Mouse (Mus musculus) kidney, postnatal 36 days (tissue): ENCODE measurements around the gene Pld4.

Experiments used
- DNase-seq, 2 experiments: peaks; one replicate each; pipeline ENCODE4 v3.0.0; 2021 to 2022; ENCODE audit warnings: mixed read lengths in 2 of 2

The Pld4 gene

DNA sequence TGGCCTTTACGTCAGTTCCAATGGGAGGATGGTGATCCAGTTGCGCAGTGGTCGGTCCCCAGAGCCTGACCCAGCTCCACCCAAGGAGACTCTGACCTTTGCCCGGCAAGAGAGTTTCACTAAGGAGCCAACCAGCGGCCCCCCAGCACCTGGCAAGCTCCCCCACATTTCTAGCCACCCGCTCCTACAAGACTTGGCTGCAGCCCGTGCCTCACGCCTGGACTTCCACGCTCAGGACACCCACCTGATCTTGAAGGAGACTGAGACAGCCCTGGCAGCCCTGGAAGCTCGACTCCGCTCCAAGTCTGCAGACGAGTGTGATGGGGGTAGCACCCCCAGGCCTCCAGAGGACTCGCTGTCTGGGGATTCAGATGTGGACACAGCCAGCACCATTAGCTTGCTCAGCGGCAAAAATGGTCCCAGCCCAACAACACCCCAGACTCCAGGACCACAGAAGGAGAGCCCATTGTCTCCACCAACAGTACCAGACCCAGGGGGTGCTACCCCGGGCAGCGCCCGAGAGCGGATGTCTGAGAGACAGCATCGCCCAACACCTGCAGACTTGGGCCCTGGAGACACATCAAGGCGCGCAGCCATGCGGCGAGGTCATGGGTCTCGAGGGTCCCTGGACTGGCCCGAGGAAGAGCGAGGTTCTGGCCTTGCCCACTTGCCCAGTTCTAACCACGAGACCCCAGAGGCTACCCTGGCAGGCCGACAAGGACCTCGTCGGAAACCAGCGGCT, 22.0 kb upstream of the Pld4 start:
- DNase-seq = peak in 1 of 2 experiments; percentile 48

DNA sequence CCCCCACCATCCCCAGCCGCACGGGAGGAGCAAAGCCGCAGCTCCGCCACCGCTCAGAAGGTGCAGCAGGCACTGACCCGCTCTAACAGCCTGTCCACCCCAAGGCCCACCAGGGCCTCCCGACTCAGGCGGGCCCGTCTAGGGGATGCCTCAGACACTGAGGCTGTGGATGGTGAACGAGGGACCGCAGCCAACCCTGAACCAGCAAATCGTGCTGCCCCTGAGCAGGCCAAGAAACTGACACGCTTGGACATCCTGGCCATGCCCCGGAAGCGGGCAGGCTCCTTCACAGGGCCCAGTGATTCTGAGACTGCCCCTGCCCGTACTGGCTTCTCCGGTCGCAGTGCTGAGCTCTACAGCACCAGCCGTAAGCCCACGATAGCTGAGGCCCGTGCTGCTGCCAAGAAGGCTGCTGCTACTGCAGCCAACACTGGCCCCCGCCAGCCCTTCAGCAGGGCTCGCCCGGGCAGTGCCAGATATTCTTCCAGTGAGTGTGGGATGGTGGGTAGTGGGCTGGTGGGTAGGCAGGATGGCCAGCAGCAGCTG, 21.4 kb upstream of the Pld4 start:
- no peak for DNase-seq

DNA sequence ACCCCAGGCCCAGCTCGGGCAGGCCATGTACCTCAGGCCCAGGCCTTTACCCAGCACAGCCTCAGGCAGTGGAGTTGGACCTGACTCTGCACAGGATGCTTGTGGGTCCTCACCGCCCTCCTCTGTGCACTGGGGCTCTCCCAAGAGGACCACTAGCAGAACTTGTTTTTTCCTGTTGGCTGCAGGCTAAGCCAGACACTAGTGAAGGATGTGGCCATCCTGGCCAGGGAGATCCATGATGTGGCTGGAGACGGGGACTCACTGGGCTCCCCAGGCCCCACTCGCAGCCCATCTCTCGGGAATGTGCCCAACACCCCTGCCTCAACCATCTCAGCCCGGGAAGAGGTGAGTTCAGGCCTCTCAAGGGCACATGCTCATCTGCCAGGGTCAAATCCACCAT, 17.7 kb upstream of the Pld4 start:
- DNase-seq = no peak

DNA sequence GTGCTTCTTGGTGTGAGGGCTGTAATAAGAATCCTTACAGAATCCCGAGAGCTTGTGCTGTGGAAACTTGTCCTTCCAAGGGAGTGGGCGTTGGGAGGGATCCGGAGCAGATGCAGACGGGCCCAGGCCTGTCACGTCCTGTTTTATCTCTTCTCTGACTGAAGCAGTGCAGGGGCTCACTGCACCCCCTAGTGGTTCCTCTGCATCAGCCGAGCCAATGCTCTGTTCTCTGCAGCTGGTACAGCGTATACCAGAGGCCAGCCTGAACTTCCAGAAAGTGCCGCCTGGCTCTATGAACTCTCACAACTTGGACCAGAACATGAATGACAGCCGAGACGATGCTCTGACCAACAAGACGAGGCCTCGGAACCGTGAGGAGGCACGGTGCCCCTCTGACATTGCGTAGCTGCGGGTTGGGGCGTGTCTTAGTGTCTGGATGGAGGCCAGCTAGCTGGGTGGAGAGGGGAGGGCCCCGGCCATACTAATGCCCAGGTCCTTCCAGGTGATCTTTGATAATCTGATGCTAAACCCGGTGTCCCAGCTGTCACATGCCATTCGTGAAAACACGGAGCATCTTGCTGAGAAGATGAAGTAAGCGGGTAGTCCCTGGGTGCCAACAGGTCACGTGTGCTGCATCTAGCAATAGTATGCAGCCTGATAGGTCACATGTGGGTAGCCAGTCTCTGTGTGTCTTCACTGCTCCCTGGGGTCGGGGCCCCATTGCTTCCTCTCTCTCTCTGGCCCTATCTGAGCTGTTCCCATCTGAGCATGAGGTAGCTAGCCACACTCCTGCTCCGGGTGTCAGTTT, 17.1 kb upstream of the Pld4 start:
- DNase-seq = peak; percentile 80 to 90

DNA sequence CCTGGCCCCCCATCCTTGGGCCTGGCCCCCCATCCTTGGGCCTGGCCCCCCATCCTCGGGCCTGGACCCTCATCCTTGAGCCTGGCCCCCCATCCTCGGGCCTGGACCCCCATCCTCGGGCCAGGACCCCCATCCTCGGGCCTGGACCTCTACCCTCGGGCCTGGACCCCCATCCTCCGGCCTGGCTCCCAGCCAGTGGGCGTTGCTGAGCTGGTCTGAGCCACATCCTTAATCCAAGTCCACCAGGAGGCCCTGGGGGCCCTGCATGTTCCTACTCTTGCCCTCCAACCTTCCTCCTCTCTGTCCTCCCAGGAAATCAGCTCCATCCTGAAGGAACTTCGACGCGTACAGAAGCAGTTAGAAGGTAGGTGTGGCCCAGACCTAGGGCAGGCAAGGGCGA, 16.2 kb upstream of the Pld4 start:
- DNase-seq = no peak

DNA sequence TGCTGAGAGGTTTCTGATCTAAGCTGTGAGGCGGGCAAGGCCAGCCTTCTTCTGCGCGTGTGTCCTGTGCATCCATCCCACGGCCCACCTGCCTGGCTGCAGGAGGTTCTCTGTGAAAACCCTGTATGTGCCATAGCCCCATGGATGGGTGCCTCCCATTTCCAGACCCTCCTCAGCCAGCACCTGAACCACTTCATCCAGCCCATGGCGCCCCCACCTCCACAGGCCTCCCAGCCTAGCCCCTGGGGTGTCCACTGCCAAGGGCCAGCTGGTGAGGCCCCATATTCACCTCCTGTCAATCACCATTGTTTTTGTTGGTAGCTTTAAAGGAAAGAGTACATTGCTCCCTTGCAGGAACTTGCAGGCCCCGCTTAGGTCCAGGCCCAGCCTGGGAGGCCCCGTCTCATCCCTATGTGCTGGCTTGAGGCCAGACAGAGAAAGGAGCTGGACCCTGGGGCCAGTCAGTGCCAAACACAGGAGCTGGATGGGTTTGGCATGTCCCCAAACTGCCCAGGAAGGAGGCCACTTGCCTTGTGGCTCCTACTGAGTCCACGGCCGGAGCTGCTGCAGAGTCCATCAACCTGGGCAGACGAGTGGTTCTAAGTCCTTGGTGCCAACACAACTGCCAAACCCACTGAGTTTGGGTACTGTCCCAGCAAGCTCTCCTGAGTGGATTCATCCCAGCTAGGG, 15.4 kb upstream of the Pld4 start:
- peak in 1 of 2 experiments; percentile 61 for DNase-seq

DNA sequence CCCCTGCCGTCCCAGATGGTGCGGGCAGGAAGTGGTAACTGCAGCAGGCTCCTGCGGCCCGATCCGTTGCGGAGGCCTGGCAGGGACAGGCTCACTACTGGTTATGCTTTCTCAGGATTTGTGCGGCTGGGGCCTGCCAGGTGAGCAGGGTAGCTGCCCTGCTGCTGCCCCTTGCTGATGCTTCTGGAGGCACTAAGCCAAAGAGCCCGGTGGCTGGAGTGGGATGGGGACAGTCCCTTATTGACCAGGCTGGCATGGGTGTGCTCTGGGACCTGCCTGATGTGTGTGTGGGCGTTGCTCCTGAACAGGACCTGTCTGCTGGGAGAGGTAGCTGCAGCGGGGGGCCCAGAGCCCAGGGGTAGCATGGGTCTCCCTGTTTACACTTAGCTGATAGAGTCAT, 14.7 kb upstream of the Pld4 start:
- no peak for DNase-seq

DNA sequence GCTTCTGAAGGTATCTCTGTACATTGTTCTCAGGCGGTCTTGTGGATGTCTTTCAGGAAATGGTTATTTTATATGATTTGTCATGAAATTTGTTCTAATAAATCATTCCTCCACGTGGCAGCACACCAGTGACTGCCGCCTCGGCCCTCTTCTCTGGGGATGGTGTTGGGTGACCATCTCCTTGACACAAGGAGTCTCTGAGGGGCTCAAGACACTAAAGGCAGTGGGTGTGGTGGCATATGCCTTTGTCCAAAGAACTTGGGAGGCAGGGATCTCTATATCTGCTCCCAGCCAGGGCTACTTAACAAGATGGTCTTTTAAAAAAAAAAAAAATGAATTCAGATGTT, 14.0 kb upstream of the Pld4 start:
- no peak for DNase-seq

DNA sequence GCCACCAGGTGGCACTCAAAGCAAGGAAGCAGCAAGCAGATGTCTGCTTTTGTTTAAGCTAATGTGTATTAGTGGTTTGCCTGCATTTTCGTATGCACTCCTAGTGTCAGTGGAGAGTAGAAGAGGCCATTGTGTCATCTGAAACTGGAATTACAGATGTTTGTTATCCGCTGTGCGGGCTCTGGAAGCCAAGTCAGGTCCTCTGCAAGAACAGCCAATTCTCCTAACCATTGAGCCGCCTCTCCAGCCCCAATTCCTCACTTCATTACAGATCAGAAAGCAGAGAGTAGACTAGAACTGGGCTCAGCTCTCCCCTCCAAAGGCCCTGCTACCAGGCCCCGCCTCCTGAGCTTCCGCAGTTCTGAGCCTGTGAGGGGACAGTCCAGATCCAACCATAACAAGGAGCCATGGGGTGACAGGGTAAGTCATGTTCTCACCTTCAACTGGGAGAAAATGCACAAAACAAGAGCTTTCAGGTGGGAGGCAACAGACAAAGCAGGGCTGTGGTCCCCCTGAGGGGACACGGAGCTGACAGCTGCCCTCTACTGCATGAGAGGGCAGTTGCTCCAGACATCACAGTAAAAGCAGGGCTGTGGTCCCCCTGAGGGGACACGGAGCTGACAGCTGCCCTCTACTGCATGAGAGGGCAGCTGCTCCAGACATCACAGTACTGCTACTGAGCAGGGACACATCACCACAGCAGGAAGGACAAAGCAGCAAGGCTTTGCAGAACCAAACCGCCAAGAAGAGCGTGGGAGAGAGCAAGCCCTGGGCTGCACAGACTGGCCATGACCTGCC, 13.4 kb upstream of the Pld4 start:
- peak; percentile 39 to 69 for DNase-seq

DNA sequence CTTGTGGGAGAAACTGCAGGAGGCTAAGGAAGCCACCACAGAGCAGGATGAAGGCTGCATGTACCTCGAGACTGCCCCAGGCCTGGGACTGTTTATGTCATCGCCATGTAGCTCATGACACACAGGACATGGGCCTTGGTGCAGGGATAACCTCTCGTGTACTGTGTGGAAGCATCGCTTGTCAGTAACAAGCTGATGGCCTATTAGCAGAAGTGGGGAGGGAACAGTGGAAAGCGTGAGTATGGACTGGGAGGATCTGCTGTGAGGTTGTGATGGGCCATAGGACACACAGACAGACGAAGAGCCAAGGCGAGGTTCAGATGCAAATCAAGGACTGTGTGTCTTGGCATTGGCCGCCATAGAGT, 12.9 kb upstream of the Pld4 start:
- no peak for DNase-seq

DNA sequence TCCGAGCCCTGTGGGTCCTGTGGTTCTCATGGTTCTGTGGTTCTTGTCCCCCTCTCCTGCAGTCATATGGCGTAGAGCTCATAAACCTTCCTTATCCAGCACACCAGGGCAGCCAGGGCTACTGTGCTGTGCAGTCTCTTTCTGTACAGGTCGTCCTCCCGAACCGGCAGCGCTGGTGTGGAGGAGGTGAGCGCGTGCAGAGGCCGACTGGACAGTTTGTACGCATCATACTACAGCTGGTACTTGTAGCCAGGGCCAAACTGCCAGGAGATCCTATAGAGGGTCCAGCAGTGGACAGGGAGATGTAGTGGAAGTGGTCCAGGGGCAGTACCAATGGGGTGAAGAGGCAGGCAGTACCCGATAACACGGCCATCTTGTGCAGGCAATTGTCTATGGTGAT, 9.5 kb upstream of the Pld4 start:
- DNase-seq = no peak

DNA sequence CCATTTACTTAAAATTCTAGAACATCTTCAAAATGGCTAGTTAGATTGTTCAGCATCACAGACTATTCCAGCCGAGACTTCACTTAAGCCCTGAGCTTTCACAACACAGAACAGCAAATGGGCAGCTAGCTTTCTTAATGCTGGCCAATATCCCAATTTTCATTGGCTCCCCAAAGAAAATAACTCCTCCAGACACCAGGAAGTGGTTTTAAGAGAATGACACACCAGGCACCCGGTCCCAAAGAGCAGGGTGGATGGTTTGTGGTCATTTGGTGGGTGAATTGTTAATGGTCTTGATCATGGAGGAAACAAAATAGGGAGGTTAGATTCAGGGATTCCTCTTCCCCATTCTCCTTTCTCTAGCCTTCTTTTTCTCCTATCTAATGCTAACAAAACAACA, 8.1 kb upstream of the Pld4 start:
- no peak for DNase-seq

DNA sequence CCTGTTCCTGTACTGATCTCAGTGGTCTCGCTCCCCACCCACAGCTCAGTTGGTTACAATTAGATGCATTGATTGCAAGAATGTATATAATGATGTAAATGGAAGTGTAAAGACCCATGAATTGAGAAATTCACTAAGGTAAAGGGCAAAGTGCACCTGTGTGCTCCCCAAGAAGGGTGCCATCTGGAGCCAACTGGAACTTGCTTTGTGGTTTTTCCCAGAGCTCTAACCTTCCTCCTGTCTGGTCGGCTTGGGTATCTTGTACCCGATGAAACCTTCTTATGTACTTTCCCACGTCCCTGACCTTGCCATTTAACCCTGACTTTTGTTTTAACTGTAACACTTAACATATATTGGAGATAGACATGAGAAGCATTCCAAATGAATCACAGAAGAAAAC, 4.6 kb upstream of the Pld4 start:
- no peak for DNase-seq

DNA sequence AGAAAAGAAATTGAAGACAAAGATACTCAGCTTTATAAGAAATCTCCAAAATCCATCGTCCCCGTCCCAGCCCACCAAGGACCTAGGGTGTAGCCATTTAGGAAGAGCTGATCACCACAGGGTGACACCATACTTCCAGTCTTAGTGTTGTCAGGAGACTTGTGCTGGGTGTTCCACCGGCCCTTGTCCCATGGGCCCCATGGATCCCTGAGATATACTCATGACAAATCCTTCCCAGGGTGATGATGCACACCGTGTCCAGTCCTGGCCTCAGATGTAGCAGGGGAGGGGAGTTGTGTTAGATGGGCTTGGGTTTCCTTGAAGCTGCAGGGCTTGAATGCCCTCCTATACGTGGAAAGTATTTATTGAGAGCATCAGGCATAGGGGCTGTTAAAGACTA, 2.6 kb upstream of the Pld4 start:
- DNase-seq = no peak

DNA sequence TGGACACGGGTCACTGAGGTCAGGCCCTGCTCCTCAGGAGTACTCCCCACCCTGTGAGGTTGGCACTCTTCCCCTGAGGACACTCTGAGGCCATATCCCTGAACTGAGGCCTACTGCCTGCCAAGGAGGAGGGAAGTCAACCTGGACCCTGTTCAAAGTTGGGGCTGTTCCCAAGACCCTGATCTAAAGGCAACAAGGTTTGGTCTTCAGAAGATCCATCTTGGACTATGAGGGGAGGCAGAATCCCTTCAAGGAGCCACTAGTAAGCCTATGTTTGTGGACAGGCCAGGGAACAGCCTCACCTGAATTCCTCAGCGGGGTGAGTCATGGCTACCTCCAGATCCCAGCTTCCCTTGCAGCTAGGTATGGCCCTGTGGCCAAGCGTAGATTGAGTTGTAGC, 984 bp upstream of the Pld4 start:
- no peak for DNase-seq

DNA sequence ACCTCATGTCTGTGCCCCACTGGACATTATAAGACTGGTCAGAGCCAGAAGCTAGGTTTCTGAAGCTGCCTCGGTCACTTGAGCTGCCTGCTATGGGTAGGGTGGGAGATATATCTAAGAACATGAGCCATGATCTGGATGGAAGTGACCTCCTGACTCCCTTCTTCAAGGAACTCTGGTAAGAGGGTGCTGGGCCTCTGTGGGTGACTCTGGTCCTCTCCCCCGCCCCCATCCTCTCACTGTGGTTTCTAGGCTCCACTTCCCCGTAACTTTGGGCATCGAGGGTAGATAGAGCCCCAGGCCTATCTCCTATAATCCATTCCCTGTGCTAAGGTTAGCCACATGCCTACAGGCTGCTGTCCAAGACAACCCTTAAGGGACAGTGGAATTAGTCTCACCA, 956 bp downstream of the Pld4 start:
- no peak for DNase-seq

DNA sequence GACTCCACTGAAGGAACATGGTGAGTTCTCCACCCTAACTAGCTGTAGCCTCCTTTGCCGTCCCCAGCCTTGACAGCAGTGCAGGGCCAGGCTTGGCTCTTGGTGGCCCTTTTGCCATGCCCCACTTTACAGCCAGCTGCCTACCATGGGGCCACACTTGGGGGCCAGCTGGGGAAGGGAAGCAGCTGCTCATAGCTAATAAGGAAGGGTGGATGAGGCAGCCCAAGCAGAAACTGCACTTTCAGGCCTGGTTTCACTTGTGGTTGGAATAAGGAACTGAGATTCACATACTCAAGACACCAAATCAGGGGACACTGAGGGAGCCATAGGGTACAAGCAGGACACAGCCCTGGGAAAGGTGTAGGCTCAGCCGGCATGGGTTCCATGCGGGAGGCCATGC, 1.6 kb downstream of the Pld4 start:
- no peak for DNase-seq

DNA sequence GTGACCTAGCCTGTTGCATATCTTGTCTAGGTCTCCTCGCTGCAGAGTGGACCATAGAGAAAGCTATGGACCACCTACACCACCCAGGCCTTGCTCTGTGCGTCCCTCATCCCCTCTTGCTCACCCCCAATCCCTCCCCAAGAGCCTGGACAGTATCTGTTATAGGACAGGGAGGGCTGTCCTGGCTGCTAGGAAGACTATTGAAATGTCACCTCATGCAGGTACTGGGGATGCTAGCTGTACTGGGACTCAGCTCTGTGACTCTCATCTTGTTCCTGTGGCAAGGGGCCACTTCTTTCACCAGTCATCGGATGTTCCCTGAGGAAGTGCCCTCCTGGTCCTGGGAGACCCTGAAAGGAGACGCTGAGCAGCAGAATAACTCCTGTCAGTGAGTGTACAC, 2.7 kb downstream of the Pld4 start:
- no peak for DNase-seq

DNA sequence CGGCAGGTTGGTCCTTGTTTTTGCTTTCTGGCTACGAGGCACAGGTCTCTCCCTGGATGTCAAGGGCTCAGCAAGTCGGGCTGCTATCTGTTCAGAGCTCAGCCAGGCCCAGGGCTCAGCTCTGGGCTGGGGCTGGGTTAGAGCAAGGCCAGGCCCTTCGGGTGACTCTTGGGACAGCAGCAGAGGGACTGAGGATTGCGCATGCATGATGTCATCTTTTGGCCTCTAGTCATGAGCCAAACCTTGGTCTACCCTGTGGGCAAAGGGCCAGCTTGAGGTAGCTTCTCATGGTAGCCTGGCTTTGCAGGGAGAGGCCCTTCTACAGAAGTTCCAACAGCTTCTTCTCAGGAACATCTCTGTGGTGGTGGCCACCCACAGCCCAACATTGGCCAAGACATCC, 3.7 kb downstream of the Pld4 start:
- DNase-seq = no peak

DNA sequence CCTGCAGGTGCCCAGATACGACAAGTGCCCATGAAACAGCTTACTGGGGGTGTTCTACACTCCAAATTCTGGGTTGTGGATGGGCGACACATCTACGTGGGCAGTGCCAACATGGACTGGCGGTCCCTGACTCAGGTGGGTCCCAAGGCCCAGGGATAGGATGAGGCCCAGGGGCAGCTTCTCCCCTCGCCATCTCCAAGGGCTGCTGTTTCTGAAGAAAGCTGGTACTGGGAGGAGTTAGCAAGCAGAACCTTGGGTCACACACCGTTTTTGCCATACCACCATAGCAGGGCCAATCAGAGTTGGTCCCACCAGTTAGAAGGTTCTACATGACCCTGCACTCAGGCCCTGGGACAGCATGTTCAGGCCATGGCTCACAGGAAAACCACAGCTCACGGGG, 4.5 kb downstream of the Pld4 start:
- no peak for DNase-seq

DNA sequence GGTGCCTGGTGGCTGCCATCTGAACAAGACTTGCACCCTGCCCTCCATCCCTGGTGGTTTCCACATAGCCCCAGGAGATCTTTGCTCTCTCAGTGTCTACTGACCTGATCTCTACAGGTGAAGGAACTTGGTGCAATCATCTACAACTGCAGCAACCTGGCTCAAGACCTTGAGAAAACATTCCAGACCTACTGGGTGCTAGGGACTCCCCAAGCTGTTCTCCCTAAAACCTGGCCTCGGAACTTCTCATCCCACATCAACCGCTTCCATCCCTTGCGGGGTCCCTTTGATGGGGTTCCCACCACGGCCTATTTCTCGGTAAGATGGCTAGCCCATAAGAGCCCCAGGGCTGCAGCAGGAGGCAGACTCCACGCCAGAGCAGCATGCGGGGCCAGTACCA, 6.1 kb downstream of the Pld4 start:
- no peak for DNase-seq

DNA sequence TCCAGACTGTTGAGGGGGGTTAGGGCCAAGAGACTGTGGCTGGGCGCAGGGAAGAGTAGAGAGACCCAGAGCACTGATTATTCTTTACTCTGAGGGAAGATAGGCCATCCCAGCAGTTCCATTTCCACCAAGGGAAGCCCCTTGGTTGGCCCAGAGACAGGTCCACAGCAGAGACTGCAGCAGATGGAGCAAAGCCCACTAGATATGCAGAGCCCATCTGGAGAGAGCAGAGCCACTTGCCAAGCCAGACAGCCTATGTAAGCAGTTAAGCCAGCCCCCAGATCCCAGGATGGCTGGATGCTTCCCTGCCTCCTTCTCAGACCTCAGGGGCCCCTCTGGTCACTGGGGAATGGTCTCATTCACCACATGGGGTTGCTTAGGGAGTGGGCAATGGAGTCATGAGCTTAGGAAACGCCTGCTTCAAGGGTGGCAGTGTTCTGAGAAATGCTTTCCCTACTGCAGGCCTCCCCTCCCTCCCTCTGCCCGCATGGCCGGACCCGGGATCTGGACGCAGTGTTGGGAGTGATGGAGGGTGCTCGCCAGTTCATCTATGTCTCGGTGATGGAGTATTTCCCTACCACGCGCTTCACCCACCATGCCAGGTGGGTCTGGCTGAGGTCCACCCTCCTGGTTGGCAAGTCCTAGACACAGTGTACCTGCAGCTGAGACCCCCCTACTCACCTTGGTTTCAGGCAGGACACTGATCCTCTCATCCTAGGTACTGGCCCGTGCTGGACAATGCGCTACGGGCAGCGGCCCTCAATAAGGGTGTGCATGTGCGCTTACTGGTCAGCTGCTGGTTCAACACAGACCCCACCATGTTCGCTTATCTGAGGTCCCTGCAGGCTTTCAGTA, 6.8 kb downstream of the Pld4 start:
- no peak for DNase-seq
